Mouse (Mus musculus): ENCODE measurements around the gene Slc7a6os.

- TF ChIP-seq CTCF (IDR thresholded peaks at IDR 0.05; ENCODE audit: insufficient read depth, low read depth, low read length) (no peak), POLR2A (IDR thresholded peaks at IDR 0.05; ENCODE audit: insufficient read depth, low read depth, low read length) (no peak)
Observed at GRCm38 (mm10) chr8:106193162-106193561, 17.6 kb downstream of the Slc7a6os start.
